In genomic region chr13:98633641-98634484, GRCm38 (mm10) we compare ENCODE assay signal across 11 mouse cellular contexts. TPM values are rescaled to one million over a fixed set of nuclear protein-coding genes. Genes with fewer than 3 reads are reported as not detected.
DNase-seq lines count a peak whose midpoint lies in the region; ATAC-seq lines count a peak whose summit lies in the region.
"Had no signal": no experiment of that assay in that cellular context is flagged by ENCODE, and none has a peak within 500 bp of the region (broad histone marks: within the 10 kb centered on the region; RNA-seq: fewer than 3 reads in every experiment).

No protein-coding gene starts in this region.

- no peak overlapping the region for H3K4me2 ChIP-seq in neural tube, embryonic 15.5 days
- H3K4me2 ChIP-seq: liver, embryonic 15.5 days had no signal

- H3K9ac ChIP-seq in neural tube, embryonic 15.5 days (replicated peaks), result no peak overlapping the region
- H3K9ac ChIP-seq: liver, embryonic 15.5 days had no signal

- WGBS in neural tube, embryonic 15.5 days, result 63% methylated on average over 6 of the region's 6 CpGs

- H3K4me1 ChIP-seq in neural tube, embryonic 15.5 days, result no peaks in the 10 kb centered on the region
- H3K4me1 ChIP-seq: liver, embryonic 15.5 days had no signal

- no peak overlapping the region for H3K27ac ChIP-seq in neural tube, embryonic 15.5 days (replicated peaks)
- H3K27ac ChIP-seq: liver, embryonic 15.5 days had no signal

- no peaks in the 10 kb centered on the region for H3K9me3 ChIP-seq in neural tube, embryonic 15.5 days (replicated peaks)
- H3K9me3 ChIP-seq: liver, embryonic 15.5 days had no signal

- no peak for ATAC-seq in neural tube, embryonic 15.5 days (ENCODE audit: low FRiP score)

- H3K4me3 ChIP-seq in neural tube, embryonic 15.5 days (replicated peaks), result no peak overlapping the region
- H3K4me3 ChIP-seq: liver, embryonic 15.5 days had no signal

- peak; percentile 35 to 41 for DNase-seq in frontal cortex, postnatal 36 days (ENCODE audit: low spot score in 2 of 2)
- no peak for DNase-seq in frontal cortex, postnatal 14 days (ENCODE audit: low spot score in 2 of 2)
- peak; percentile 40 for DNase-seq in neural tube, embryonic 10.5 days (ENCODE audit: extremely low spot score, low spot score)
- DNase-seq in kidney, postnatal 4 days, result peak; percentile 55 to 60
- DNase-seq in telencephalon, adult 2 months (ENCODE audit: low read depth, low spot score), result peak; percentile 32
- DNase-seq in B cell, adult 2 months, result no peak
- no peak for DNase-seq in urinary bladder, postnatal 4 days (ENCODE audit: low spot score in 2 of 2)

- H3K27me3 ChIP-seq in neural tube, embryonic 15.5 days (replicated peaks), result no peaks in the 10 kb centered on the region; the same call in 1 of the 2 replicates

- no peaks in the 10 kb centered on the region for H3K36me3 ChIP-seq in neural tube, embryonic 15.5 days
- H3K36me3 ChIP-seq: liver, embryonic 15.5 days had no signal

RNA-seq across cellular contexts. Expression of gene Tmem174, which starts 3.3 kb away (rescaled TPM):
- not detected in 2 replicates for polyA plus RNA-seq in neural tube, embryonic 15.5 days (2015; fragmentation: Nextera tagmentation; extraction: Ambion mirVana)
- polyA plus RNA-seq: embryonic facial prominence, embryonic 11.5 days; heart, postnatal 0 days; liver, embryonic 15.5 days had no signal

Comparison
In these comparisons a context has a peak if more than half of its experiments do, and no peak if none do; other contexts are left out.
1. DNase-seq: peak in frontal cortex, postnatal 36 days (2 of 2), neural tube, embryonic 10.5 days (single experiment), kidney, postnatal 4 days (2 of 2) and telencephalon, adult 2 months (single experiment); none in frontal cortex, postnatal 14 days (0 of 2), B cell, adult 2 months (0 of 2) and urinary bladder, postnatal 4 days (0 of 2).